ENCODE assay signal across 8 mouse cellular contexts in genomic region chr8:94983881-94984516, GRCm38 (mm10). TPM values are rescaled to one million over a fixed set of nuclear protein-coding genes. Genes with fewer than 3 reads are reported as not detected.
A peak's percentile ranks its signal among the peaks of the same experiment; 100 is the strongest.
DNase-seq lines count a peak whose midpoint lies in the region; ATAC-seq lines count a peak whose summit lies in the region.

No protein-coding gene starts in this region.

- 18% methylated on average over 10 of the region's 10 CpGs for WGBS in forebrain, embryonic 12.5 days
- WGBS in stomach, embryonic 16.5 days = 18% methylated on average over 10 of the region's 10 CpGs

- peak overlapping the region; percentile 73 for H3K27ac ChIP-seq in forebrain, embryonic 12.5 days
- peak overlapping the region; percentile 9; the same call in 1 of the 2 replicates for H3K27ac ChIP-seq in stomach, embryonic 16.5 days (ENCODE audit: low read length)

- peak overlapping the region; percentile 47; the same call in 1 of the 2 replicates for H3K9ac ChIP-seq in forebrain, embryonic 12.5 days
- H3K9ac ChIP-seq in stomach, embryonic 16.5 days (ENCODE audit: low read length) = peak overlapping the region; percentile 40; the same call in 1 of the 2 replicates

- 0 out of 2 replicates have a peak, but pooled peaks cover 9% of the 10 kb centered on the region for H3K27me3 ChIP-seq in forebrain, embryonic 12.5 days
- H3K27me3 ChIP-seq in stomach, embryonic 16.5 days (ENCODE audit: control insufficient read depth, insufficient read depth, low read length) = no peaks in the 10 kb centered on the region

- peak; percentile 38 for DNase-seq in cerebellum, adult 11-12 months
- no peak for DNase-seq in cerebellum, adult 11 months
- peak; percentile 61 for DNase-seq in adrenal gland, adult 8-10 months
- DNase-seq in left cerebral cortex, postnatal 14 days (ENCODE audit: low spot score in 2 of 2) = peak; percentile 56 to 76
- DNase-seq in mesoderm, embryonic 11.5 days (ENCODE audit: low read depth, low spot score) = peak; percentile 48

- peak overlapping the region; percentile 38 for H3K4me2 ChIP-seq in forebrain, embryonic 12.5 days
- H3K4me2 ChIP-seq in stomach, embryonic 16.5 days (ENCODE audit: low read depth, low read length) = peak overlapping the region; percentile 16

- intact Hi-C loops in left cerebral cortex, postnatal 14 days (cut with DNase I) = no loop called here

- no peaks in the 10 kb centered on the region for H3K9me3 ChIP-seq in forebrain, embryonic 12.5 days
- no peaks in the 10 kb centered on the region for H3K9me3 ChIP-seq in stomach, embryonic 16.5 days (replicated peaks; ENCODE audit: control insufficient read depth, low read length)

- no peaks in the 10 kb centered on the region for H3K36me3 ChIP-seq in forebrain, embryonic 12.5 days (replicated peaks)
- H3K36me3 ChIP-seq in stomach, embryonic 16.5 days (ENCODE audit: control insufficient read depth, insufficient read depth, low read length) = no peaks in the 10 kb centered on the region

- peaks cover 53% of the 10 kb centered on the region for H3K4me1 ChIP-seq in forebrain, embryonic 12.5 days
- H3K4me1 ChIP-seq in stomach, embryonic 16.5 days (ENCODE audit: control insufficient read depth, insufficient read depth, low read length) = peaks cover 59% of the 10 kb centered on the region

- ATAC-seq in forebrain, embryonic 12.5 days (ENCODE audit: low FRiP score) = peak; percentile 69
- peak; percentile 40 to 52 for ATAC-seq in hematopoietic stem cell, adult 5-6 weeks (replicated peaks in 1 of 2; ENCODE audit: insufficient read depth in 1 of 2, low FRiP score in 2 of 2, low TSS enrichment in 1 of 2, low read depth in 1 of 2, poor library complexity in 2 of 2, severe bottlenecking in 2 of 2)
- ATAC-seq in stomach, embryonic 16.5 days (ENCODE audit: insufficient read depth, low FRiP score) = peak; percentile 75

- peak overlapping the region; percentile 21 for H3K4me3 ChIP-seq in forebrain, embryonic 12.5 days (replicated peaks)
- no peak overlapping the region; the same call in 1 of the 2 replicates for H3K4me3 ChIP-seq in stomach, embryonic 16.5 days (replicated peaks; ENCODE audit: low read length)

RNA-seq across cellular contexts. Expression of gene Adgrg1, which starts 9.4 kb away (rescaled TPM):
- total RNA-seq in adrenal gland, adult 8-10 months (2022) = 10 to 100 TPM; 14.6 to 60.9 (median 38.3) TPM
- 180 and 222 TPM in 2 replicates for polyA plus RNA-seq in forebrain, embryonic 12.5 days (2016; fragmentation: Nextera tagmentation; extraction: Ambion mirVana)
- total RNA-seq in hematopoietic stem cell, adult 5-6 weeks (2017) = 565 and 601 TPM in 2 replicates
- total RNA-seq in left cerebral cortex, postnatal 14 days (2021) = 100 to 1,000 TPM in 1 of 2 experiments, 10 to 100 TPM in 1; 93.3 to 110 TPM
- 51.1 and 65.2 TPM in 2 replicates for polyA plus RNA-seq in stomach, embryonic 16.5 days (2015; fragmentation: Nextera tagmentation; extraction: Ambion mirVana)

RNA-seq across cellular contexts. Expression of gene Adgrg3, which starts 33.5 kb away (rescaled TPM):
- total RNA-seq in adrenal gland, adult 8-10 months (2022) = 1 to 10 TPM; 2.2 to 4.1 (median 3.1) TPM
- polyA plus RNA-seq in forebrain, embryonic 12.5 days (2016; fragmentation: Nextera tagmentation; extraction: Ambion mirVana) = 1.7 and 2.4 TPM in 2 replicates
- 114 and 161 TPM in 2 replicates for total RNA-seq in hematopoietic stem cell, adult 5-6 weeks (2017)
- under 1 TPM; 0.68 to 0.89 TPM for total RNA-seq in left cerebral cortex, postnatal 14 days (2021)
- 3.2 and 3.7 TPM in 2 replicates for polyA plus RNA-seq in stomach, embryonic 16.5 days (2015; fragmentation: Nextera tagmentation; extraction: Ambion mirVana)

Comparison
In these comparisons a context has a peak if more than half of its experiments do, and no peak if none do; other contexts are left out.
1. RNA of gene Adgrg3, which starts 33.5 kb away (total RNA-seq): 114 to 161 TPM in hematopoietic stem cell, adult 5-6 weeks; 2.2 to 4.1 TPM in adrenal gland, adult 8-10 months and 0.68 to 0.89 TPM in left cerebral cortex, postnatal 14 days; every median in the first group is over 10 times any median in the second.
2. Peak in every context shown above with its lines, with median percentiles within 50 percentile points of each other: ATAC-seq.